Mouse (Mus musculus) ES-Bruce4 (cell line): ENCODE data around the gene Mast3. TPM values are rescaled to one million over a fixed set of nuclear protein-coding genes. Genes with fewer than 3 reads are reported as not detected.

Experiments
- H3K27ac ChIP-seq: 2 replicates; pipeline ENCODE4 v1.5.1; 2012; ENCODE audit warnings: low read length, inconsistent platforms; ENCODE audit not compliant: insufficient read depth
- H3K27me3 ChIP-seq: 2 replicates; pipeline ENCODE4 v1.6.1; 2012; ENCODE audit warnings: mild to moderate bottlenecking, low read length, inconsistent platforms; ENCODE audit not compliant: control insufficient read depth, poor library complexity, insufficient read depth, severe bottlenecking
- H3K36me3 ChIP-seq: 2 replicates; pipeline ENCODE4 v1.6.1; 2012; ENCODE audit warnings: inconsistent platforms, mild to moderate bottlenecking, low read length, moderate library complexity; ENCODE audit not compliant: control insufficient read depth, poor library complexity, insufficient read depth, severe bottlenecking
- H3K4me1 ChIP-seq: one replicate; pipeline ENCODE4 v1.8.1; 2011; ENCODE audit warnings: low read length; ENCODE audit not compliant: control insufficient read depth, insufficient read depth
- H3K4me3 ChIP-seq: 2 replicates; pipeline ENCODE4 v1.5.1; 2011; ENCODE audit warnings: low read depth, mild to moderate bottlenecking, low read length
- H3K9ac ChIP-seq: 2 replicates; pipeline ENCODE4 v1.6.1; 2012; ENCODE audit warnings: low read depth, mild to moderate bottlenecking, inconsistent platforms; ENCODE audit not compliant: poor library complexity, severe bottlenecking
- H3K9me3 ChIP-seq: replicated peaks from 2 replicates; pipeline ENCODE4 v1.6.1; 2012; ENCODE audit warnings: mild to moderate bottlenecking, low read length, inconsistent platforms; ENCODE audit not compliant: control insufficient read depth, poor library complexity, insufficient read depth, severe bottlenecking
- CTCF ChIP-seq: IDR thresholded peaks from one replicate; pipeline ENCODE4 v1.8.1; 2011; ENCODE audit warnings: low read depth, low read length
- EP300 ChIP-seq: IDR thresholded peaks from 2 replicates; pipeline ENCODE4 v1.6.1; 2011; ENCODE audit warnings: low read depth, low read length; ENCODE audit not compliant: insufficient read depth
- POLR2A ChIP-seq: IDR thresholded peaks from one replicate; pipeline ENCODE4 v1.8.1; 2011; ENCODE audit warnings: low read length; ENCODE audit not compliant: insufficient read depth
- polyA plus RNA-seq: library from polyadenylated mRNA; stranded (reverse); fragments of >200 nt; gene quantifications from 2 replicates; pipeline ENCODE4 v1.2.4, GENCODE M21; 2011; ENCODE audit warnings: low read depth; ENCODE audit not compliant: missing spikeins, insufficient read depth, insufficient read length

Gene Mast3
- polyA plus RNA-seq, 1 experiment, result 10.9 TPM

DNA sequence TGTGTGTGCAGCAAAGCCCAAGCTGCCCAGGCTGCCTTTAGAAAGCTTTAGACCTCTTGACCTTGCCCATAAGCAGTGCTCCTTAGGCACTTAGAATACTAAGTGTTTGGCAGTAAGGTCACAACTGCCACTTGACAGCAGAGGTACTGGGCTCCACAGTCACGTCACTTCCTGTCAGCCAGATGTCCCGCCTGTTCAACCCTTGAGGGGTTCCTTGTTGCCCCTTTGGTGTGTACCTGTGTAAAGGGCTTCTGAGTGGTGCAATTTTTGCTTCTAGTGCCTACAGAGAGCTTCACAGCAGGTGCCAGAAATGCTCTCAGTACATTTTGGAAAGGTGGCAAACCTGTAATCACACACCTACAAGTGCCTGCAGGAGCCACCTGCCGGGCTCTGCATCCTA, 66.6 kb downstream of the Mast3 start:
- Histone ChIP-seq H3K4me3 (no peak overlapping the region), H3K27ac (no peak overlapping the region), H3K9me3 (no peaks in the 10 kb centered on the region), H3K36me3 (no peaks in the 10 kb centered on the region), H3K4me1 (no peaks in the 10 kb centered on the region), H3K27me3 (no peaks in the 10 kb centered on the region), H3K9ac (no peak overlapping the region)
- TF ChIP-seq CTCF (no peak), POLR2A (no peak), EP300 (no peak)

DNA sequence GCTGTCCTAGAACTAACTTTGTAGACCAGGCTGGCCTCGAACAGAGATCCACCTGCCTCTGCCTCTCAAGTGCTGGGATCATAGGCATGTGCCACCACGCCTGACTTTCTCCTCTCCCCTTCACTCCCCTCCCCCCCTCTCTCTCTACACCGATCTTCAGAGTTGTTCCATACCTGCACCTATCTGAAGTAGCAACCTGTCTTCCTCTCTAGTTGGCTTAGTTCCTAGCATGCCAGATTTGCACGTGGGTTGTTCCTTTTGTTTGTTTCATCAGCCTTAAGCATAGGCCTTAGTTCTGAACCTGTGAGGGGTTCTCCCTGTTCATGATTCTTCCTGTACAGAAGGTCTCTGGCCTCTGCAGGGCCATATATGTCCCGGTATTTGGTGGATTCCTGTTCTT, 67.1 kb downstream of the Mast3 start:
- Histone ChIP-seq H3K9ac (no peak overlapping the region), H3K9me3 (no peaks in the 10 kb centered on the region), H3K36me3 (no peaks in the 10 kb centered on the region), H3K4me1 (no peaks in the 10 kb centered on the region), H3K4me3 (no peak overlapping the region), H3K27me3 (no peaks in the 10 kb centered on the region), H3K27ac (no peak overlapping the region)
- TF ChIP-seq CTCF (no peak), EP300 (no peak), POLR2A (no peak)

GRCm38 (mm10) chr8:70730956-70731355, 73.9 kb downstream of the Mast3 start:
- Histone ChIP-seq H3K9ac (no peak overlapping the region), H3K4me1 (peaks cover 4% of the 10 kb centered on the region), H3K4me3 (no peak overlapping the region), H3K9me3 (no peaks in the 10 kb centered on the region), H3K27me3 (no peaks in the 10 kb centered on the region), H3K36me3 (no peaks in the 10 kb centered on the region), H3K27ac (no peak overlapping the region)
- TF ChIP-seq EP300 (no peak), POLR2A (no peak), CTCF (no peak)

DNA sequence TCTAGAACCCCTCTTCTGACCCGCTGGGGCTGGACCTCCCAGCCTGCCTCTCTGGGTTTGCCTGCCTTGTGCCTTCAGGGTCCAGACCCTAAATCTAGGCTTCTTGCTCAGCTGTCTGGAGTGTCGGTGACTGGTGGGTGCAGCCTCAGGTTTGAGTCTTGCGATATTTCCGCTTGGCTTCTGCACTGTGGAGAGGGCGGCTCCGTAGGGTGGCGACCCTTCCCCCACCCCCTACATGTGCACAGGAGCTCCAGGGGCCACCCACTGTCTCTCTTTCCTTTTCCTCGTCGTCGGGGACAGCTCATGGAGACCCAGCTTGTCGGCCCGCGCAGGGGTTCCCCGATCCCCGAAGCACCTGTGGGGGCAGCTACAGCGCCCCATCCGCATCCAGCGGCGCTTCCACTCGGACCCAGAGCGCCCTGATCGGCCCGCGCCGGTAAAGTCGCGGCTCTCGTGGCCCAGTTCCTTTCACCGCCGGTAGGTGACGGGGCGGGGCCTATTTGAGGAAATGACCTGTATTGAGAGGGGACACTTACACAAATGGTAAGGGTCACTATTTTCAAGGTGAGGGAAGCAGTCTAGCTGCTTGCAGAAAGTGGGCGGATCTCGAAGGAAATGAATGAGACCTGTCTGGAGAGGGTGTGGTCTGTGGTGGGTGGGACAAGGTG, 74.9 kb downstream of the Mast3 start:
- TF ChIP-seq POLR2A, result no peak
- no peak for TF ChIP-seq CTCF
- no peak for TF ChIP-seq EP300
- Histone ChIP-seq H3K27me3 (no peaks in the 10 kb centered on the region), H3K27ac (no peak overlapping the region), H3K4me1 (peaks cover 4% of the 10 kb centered on the region), H3K4me3 (peak overlapping the region; percentile 54), H3K9me3 (no peaks in the 10 kb centered on the region), H3K36me3 (no peaks in the 10 kb centered on the region), H3K9ac (peak overlapping the region; percentile 55)

Other genes starting within 250 kb of the Mast3 start
- gene Isyna1, start 210.7 kb downstream of the Mast3 start, polyA plus RNA-seq, result 61.5 and 72.3 TPM in 2 replicates
- 49.9 and 50.2 TPM in 2 replicates for gene Ssbp4, start 196.2 kb downstream of the Mast3 start, polyA plus RNA-seq
- gene Lrrc25, start 188.9 kb downstream of the Mast3 start, polyA plus RNA-seq, result not detected in 2 replicates
- 1.9 and 2.1 TPM in 2 replicates for gene Gdf15, start 172.6 kb downstream of the Mast3 start, polyA plus RNA-seq
- gene Pgpep1, start 144.7 kb downstream of the Mast3 start, polyA plus RNA-seq, result 30.2 and 44.4 TPM in 2 replicates
- 211 TPM in 2 replicates for gene Lsm4, start 131.8 kb downstream of the Mast3 start, polyA plus RNA-seq
- 56.6 and 66.4 TPM in 2 replicates for gene Jund, start 106.1 kb downstream of the Mast3 start, polyA plus RNA-seq
- gene Iqcn, start 101.6 kb downstream of the Mast3 start, polyA plus RNA-seq, result not detected in 2 replicates
- 0.99 and 2.5 TPM in 2 replicates for gene Gm3336, start 86.5 kb downstream of the Mast3 start, polyA plus RNA-seq
- gene Pde4c, start 81.3 kb downstream of the Mast3 start, polyA plus RNA-seq, result 1.9 and 2.3 TPM in 2 replicates
- 6.2 and 6.3 TPM in 2 replicates for gene Rab3a, start 50.4 kb downstream of the Mast3 start, polyA plus RNA-seq
- gene Mpv17l2, start 44.1 kb downstream of the Mast3 start, polyA plus RNA-seq, result 17.7 and 19.1 TPM in 2 replicates
- gene Pik3r2, start 28.3 kb downstream of the Mast3 start, polyA plus RNA-seq, result 20.1 and 25.1 TPM in 2 replicates
- 1.1 and 2.0 TPM in 2 replicates for gene Il12rb1, start 3.4 kb upstream of the Mast3 start, polyA plus RNA-seq
- 11.1 and 12.1 TPM in 2 replicates for gene Arrdc2, start 34.7 kb upstream of the Mast3 start, polyA plus RNA-seq
- gene Kcnn1, start 58.2 kb upstream of the Mast3 start, polyA plus RNA-seq, result 3.2 and 3.5 TPM in 2 replicates
- 62.8 and 67.2 TPM in 2 replicates for gene Ccdc124, start 68.9 kb upstream of the Mast3 start, polyA plus RNA-seq
- gene Slc5a5, start 87.7 kb upstream of the Mast3 start, polyA plus RNA-seq, result 13.3 TPM in 2 replicates
- gene Rpl18a, start 92.4 kb upstream of the Mast3 start, polyA plus RNA-seq, result 2,473 and 2,707 TPM in 2 replicates
- gene Map1s, start 100.9 kb upstream of the Mast3 start, polyA plus RNA-seq, result 32.8 and 37.3 TPM in 2 replicates